Mouse (Mus musculus): Measurements from ENCODE around the gene Ybx3. TPM values are rescaled to one million over a fixed set of nuclear protein-coding genes. Genes with fewer than 3 reads are reported as not detected.

Gene Ybx3
- total RNA-seq (2021), result 10 to 100 TPM; 41.8 to 44.5 TPM
- long read RNA-seq, transcript Ybx3-201 (10 exons, 1,853 nt), result minor isoform, 12 of 46 reads
- long read RNA-seq, transcript Ybx3-202 (9 exons, 1,684 nt), result major isoform, 27 of 46 reads
- long read RNA-seq, partial matches to known transcripts, result 0 of 46 reads
- long read RNA-seq, other reads (novel, unspliced or antisense), result 7 of 46 reads

DNA sequence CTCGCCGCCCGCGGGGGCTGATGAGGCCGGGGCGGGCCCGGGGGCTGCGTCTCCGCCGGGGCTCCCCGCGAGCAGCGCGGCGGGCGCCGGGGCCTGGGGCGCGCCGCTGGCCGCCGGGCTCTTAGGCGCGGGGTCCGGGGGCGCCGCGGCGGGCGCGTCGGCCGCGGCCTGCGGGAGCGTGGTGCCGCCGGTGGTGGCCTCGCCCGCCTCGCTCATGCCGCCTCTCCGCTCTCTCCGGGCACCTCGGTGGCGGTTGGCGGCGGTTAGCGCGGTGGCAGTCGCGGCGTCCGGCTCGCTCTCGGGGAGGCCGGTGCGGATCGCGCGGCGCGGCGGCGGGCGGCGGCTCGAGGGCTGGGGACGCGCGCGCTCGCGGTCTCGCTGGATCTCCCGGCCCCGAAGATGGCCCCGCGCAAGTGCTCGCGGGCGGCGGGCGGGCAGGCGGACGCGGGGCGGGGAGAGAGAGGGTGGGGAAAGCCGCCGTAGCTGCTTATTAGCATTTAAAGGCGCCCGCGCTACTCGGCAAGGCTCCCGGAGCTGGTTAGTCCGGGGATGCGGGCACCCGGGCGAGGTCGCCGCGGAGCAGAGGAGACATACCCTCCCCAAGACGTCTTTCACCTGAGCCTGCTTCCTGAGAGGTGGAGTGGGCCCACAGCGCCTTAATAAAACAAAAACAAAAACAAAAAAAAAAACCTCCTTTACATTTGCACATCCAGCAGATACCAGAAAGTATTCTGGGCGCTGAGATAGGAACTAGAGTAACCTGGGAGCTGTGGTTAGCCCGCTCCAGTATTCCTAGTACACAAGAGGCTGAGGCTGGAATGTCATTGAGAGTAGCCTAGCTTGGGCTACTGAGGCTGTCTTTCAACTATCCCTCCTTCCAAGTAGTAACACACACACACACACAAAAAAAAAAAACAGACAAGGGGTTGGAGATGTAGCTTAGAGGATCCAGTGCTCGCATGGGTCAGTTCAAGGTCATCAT lies at the start of gene Ybx3:
TSS of gene Ybx3 (minus strand) at position 437 of the 982 bp plus-strand sequence.
- peak; percentile 87 to 91 for DNase-seq (ENCODE audit: low spot score in 2 of 2)

DNA sequence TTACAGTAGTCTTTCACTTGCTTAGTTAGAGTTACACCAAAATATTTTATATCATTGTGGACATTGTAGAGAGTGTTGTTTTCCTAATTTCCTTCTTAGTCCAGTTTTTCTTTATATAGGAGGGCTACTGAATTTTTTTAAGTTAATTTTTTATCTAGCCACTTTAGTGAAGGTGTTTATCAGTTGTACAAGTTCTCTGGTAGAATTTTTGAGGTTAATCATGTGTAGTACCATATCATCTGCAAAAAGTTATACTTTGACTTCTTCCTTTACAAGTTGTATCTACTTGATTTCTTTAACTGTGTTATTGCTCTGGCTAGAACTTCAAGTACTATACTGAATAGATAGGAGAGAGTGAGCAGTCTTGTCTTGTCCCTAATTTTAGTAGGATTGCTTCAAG lies 48.4 kb upstream of the Ybx3 start:
- DNase-seq (ENCODE audit: low spot score in 2 of 2), result no peak

DNA sequence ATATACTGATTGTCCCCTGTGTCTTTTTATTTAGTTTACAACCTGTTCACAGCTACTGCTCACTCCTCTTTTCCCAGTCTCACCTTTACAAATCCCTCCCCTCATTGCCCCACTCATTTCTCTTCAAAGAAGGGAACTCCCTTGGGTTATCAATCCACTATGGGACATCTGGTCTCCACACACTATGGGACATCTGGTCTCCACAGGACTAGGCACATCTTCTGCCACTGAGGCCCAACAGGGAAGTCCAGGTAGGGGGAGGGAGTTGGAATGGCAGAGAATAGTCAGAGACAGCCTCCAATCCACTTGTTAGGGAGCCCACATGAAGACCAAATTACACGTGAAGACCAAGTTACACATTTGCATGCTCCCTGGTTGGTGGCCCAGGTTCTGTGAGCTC lies 45.8 kb upstream of the Ybx3 start:
- DNase-seq (ENCODE audit: low spot score in 2 of 2), result no peak

DNA sequence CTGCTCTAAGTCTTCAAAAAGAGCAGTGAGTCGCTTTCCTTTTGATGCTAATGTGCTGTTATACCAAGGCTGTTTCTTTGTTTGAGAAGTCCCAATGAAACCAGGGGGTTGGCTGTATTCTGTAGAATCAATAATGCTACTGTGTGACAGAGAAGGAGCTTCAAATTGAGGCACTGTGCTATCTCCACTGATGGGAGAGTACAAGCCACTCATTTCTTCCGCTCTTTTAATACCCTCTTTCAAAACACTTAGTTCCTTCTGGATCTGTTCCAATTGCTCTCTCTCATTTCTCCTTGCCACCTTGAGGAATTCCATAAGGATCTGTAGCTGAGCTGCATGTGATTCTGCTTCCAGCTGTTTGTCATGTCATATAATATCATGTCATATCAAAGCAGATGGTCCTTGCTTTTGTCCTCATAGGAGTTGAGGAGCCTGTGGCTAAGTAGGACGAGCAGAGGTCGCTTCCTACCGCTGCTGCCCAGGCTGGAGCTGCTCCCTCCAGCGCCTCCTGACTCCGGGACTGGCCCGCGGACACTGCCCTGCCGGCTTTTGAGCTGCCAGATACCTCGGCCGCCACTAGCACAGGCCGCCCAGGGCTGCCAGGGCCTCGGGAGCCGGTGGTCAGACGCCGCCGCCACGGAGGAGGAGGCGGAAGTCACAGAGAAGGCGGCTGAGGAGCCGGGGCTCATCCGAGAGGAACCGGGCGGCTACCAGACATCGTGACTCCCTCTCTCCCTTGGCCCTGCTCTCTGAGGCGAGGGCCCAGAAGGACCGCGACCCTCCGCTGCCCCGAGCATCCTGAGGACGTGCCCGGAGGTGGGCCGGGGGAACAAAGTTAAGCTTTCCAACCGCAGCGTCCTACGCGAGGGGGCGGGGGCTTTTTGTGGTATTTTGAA lies 45.1 kb upstream of the Ybx3 start:
- no peak for DNase-seq (ENCODE audit: low spot score in 2 of 2)

DNA sequence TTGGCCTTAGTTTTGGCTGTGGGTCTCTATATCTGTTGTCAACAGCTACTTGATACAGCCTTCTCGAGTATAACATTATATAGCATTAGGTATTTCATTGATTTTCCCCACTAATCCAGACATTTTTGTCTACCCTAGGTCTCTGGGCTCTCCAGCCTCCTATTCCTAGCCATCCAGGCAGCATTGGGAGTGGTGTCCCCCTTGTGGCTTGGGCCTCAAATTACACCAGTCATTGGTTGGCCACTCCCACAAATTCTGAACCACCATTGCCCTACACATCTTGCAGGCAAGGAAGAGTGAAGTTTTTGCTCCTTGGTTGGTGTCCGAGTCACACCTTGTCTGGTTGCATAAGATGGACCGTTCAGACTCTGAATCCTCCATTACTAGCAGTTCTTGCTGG lies 33.3 kb upstream of the Ybx3 start:
- no peak for DNase-seq (ENCODE audit: low spot score in 2 of 2)

DNA sequence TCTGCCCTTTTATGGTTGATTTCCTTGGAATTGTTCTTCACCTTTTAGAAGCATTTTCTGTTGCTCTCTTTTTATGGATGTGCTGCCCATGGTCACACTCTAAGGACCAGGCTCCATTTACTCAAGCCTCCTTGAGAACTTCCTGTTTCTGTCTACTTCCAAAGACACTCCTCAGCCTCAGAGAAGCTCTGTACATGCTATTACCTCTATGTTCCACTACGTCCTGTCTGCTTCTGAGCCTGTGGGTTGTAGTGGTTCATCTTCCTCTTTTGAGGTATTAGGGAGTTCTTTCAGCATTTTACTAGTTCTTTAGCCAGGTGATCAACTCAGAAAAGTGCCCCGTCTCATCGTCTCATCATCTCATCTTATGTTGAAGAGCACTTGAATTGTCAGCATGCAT lies 31.3 kb upstream of the Ybx3 start:
- DNase-seq (ENCODE audit: low spot score in 2 of 2), result no peak

DNA sequence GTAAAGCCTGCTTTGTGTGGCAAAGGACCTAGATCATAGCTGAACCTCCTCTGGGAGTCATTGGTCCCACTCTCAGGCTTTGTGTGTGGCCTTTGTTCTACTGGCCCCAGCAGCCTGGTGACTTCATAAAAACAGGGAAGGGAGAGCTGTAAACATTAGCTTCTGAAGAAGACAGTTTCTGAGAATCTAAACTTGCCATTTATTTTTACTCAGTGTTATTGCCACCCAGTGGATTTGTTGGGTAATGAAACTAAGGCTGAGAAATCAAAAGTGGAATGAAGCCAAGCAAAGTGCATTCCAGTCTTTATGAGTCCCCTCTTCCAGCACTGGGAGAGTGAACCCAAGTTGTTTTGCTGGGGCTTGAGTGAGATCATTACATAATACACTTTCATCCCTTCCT lies 30.5 kb upstream of the Ybx3 start:
- peak in 1 of 2 experiments; percentile 63 for DNase-seq (ENCODE audit: low spot score in 2 of 2)

DNA sequence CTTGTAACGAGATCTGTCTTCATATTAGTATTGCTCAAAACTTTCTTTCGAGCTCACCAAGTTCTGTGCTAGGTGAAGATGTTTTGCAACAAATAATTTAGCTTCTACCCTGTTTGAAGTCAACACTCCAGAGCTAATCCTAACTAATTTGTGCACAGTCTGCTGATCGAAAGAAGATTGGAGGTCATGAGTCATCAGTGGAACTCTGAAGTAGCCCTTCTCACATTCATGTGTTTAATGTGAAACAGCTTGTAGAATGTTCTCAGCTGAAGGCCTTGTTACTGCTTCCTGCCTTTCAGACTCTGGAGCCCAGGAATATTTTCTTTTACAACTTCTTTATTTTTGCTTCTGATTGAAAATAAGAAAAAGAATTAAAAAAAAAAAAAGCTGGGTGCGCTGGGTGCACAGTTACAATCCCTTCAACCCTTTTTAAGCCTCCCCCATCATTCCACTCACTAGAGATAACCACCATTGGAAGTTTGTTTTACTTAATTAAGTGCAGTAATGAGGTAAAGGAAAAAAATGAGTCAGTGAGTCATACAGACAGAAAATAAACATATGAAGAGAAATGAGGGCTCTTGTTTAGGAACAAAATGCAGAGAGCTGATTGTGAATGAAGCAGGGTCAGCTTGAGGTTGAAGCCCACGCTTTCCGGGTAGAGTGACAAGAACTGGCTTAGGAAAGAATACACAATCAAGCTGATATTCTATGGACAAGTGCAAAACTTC lies 23.0 kb upstream of the Ybx3 start:
- DNase-seq (ENCODE audit: low spot score in 2 of 2), result no peak

DNA sequence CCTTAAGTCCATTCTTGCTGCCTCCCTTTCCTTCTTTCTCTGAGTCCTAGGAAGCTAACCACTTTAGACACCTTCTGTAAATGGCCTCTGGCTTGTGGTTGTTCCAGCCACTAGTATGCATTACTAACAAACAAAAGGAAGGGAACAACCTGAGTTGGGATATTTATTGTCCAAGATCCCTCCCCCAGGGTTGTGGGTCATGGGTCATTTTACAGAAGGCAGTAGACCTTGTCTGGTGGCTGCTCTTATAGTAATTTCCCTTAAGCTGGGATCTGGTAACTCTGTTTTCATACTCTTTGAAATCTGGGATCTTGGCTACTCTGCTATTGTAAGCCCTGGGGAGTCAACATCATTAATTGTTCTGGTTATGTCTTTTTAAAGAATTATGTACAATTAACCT lies 18.7 kb upstream of the Ybx3 start:
- no peak for DNase-seq (ENCODE audit: low spot score in 2 of 2)

DNA sequence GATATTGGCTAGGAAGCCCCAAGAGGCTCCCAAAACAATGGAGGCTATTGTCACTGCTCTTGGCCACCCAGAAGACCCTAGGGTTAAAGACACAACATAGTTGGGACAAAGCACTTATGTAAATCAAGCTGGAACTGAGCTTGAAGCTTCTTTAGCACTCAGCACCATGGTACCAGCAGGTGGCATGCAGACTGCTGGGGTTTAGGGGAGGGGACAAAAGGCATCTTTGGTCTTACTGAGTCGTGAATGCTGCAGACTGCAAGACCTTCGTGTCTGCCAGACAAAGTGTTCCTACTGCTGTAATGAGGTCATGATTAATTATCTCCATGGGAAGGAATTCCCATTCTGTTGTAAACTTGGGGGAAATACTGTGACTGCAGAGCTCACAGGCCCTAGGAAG lies 17.6 kb upstream of the Ybx3 start:
- no peak for DNase-seq (ENCODE audit: low spot score in 2 of 2)

DNA sequence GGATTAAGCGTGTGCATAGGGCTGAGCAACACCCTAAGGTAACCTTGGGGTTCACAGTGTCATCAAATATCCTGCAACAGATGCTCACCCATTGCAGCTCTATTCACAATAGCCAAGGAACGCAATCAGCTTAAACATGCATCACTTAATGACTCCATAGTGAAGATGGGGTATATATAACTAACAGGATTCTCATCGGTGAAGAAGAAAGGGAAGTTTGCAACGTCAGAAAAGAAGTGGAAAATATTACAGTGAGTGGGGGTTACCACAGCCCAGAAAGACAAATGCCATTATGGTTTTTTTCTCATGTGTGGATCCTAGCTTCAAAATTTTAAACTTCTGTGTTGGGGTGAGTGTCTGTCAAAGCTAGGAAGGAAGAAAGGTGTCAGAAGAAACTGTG lies 16.9 kb upstream of the Ybx3 start:
- no peak for DNase-seq (ENCODE audit: low spot score in 2 of 2)

DNA sequence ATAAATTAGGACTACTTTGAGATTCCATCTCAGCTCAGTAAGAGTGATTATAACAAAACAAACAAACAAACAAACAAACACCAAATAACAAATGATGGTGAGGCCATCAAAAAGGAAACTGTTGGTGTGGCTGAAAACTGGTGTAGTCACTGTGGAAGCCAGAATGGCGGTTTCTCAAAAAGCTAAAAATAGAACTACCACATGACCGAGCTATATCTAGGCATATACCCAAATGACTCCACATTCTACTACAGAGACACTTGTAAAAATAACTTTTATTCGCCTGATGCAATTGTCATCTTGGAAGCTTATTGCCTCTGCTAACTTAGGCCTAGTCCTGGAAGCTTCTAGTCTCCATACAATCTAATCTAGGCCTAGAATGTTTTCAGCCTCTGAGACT lies 16.0 kb upstream of the Ybx3 start:
- no peak for DNase-seq (ENCODE audit: low spot score in 2 of 2)

DNA sequence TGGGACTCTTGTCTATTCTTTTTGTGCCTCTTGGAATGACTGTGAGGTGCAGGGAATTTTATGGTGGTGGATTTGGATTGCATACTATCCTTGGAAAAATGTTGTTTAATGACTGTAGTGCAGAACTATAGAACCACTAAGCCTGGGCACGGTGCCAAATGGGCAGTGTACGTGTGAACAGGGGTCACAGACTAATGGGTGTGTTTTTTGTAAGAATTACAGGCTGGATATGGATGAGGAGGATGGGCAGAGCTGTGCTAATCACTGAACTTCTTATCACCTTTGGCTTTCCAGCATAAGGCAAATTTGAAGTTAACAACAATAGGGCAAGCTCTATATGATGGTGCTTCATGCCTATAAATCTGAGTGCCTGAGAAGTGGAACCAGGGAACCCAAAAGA lies 14.8 kb upstream of the Ybx3 start:
- no peak for DNase-seq (ENCODE audit: low spot score in 2 of 2)

DNA sequence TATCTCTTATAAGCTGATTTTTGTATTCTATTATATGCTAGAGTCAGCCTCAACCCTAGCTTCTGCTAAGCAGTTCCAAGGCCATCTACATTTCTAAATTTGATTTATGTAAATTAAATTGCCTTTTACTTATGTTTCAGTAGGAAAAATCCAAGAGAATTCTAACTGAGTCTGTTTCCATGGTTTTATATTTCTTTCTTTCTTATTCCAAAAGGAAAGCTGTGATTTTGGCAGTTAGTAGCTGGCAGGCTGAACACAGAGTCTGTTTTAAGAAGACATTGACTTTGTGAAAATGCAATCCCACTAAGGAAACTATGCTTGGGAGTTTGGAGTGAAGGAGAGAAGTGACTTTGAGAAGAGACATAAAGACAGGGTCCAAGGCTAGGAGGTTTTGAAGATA lies 14.3 kb upstream of the Ybx3 start:
- DNase-seq (ENCODE audit: low spot score in 2 of 2), result no peak

DNA sequence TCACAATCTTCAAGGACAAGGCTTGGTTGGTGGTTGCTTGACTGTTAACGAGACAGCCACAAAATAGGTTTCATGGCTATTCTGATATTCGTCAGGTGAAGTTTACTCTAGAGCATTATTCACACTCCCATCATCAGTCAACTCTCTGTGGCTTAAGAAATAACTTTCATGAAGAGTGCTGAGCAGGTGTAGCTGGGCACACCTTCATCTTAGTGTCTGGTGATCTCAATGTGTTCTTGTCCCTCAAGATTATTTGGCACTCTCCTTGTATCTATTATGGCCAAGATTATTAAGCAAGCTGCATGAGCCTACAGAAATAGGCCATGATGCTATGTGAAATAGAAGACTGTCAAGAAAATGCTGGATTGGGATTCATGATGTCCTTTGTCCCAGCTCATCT lies 13.0 kb upstream of the Ybx3 start:
- no peak for DNase-seq (ENCODE audit: low spot score in 2 of 2)

DNA sequence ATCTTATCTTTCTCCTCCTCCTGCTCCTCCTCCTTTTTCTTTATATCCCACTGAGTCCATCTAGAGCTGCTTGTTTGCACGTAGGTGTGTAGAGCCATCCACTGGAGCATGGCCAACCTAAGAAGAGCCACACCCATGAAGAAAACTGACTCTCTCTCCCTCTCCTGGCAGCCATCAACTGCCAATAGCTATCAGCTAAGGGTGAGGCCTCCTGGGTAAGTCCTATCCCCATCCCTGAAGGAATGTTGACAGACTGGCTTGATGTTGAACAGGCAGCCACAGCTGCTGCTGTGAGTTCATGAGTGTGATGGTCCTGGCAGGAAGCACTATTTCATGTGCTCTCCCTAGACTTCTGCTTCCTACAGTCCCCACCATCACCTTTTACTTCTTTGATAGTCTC lies 8.4 kb upstream of the Ybx3 start:
- DNase-seq (ENCODE audit: low spot score in 2 of 2), result no peak

DNA sequence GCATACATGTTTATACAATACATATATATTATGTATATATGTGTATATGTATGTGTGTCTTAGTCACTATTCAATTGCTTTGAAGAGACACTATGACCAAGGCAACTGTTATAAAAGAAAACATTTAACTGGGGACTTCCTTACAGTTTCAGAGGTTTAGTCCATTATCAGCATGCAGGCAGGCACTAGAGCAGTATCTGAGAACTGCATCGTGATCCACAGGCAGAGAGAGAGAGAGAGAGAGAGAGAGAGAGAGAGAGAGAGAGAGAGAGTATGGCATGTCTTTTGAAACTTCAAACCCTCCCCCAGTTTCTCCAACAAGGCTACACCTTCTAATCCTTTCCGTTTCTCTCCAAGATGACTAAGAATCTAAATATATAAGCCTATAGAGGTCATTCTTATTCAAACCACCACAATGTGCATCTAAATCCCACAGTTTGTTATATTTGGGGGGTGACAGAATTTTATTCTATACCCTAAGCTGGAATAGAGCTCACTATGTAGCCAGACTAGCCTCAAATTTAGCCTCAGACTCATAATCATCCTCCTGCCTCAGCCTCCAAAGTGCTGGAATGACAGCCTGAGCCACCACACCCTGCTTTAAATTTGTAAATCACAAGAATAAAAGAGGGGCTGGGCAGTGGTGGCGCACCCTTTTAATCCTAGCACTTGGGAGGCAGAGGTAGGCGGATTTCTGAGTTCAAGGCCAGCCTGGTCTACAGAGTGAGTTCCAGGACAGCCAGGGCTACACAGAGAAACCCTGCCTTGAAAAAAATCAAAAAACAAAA lies 5.8 kb upstream of the Ybx3 start:
- DNase-seq (ENCODE audit: low spot score in 2 of 2), result no peak

DNA sequence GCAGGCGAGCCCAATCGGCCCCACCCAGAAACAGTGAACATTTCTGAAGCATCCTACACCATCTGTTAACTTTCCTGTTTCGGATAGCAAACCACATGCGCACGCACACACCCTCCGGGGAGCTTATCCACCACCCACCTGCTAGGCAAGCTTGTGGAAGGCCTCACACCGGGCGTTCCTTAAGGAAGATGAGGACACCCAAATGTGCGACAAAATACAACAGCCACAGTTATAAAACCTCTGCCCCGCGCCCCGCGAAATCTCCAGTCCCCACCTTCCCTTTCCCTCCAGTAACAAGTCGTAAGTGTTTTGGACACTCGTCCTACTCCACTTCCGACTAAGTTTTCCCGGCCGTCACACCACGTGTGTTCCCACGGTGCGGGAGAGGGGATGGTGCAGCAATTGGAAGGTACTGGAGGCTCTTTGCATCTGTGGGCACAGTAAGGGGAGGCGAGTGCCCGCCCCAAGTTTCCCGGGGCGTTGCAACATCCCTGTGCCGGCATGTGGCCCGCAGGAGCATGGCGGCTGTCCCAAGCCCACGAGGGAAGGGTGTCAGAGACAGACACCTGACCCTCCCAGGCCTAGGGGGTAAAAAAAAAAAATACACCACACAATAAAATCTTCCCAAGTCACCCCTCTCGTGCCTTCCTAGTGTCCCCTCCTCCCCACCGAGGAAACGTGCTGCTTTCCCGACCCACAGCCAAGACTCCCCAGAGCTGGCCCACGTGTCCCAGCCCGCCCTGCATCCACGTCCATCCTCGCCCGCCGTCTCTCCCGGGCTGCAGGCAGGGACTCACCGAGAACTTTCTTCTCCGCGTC lies 846 bp downstream of the Ybx3 start:
- DNase-seq (ENCODE audit: low spot score in 2 of 2), result peak; percentile 65 to 81

DNA sequence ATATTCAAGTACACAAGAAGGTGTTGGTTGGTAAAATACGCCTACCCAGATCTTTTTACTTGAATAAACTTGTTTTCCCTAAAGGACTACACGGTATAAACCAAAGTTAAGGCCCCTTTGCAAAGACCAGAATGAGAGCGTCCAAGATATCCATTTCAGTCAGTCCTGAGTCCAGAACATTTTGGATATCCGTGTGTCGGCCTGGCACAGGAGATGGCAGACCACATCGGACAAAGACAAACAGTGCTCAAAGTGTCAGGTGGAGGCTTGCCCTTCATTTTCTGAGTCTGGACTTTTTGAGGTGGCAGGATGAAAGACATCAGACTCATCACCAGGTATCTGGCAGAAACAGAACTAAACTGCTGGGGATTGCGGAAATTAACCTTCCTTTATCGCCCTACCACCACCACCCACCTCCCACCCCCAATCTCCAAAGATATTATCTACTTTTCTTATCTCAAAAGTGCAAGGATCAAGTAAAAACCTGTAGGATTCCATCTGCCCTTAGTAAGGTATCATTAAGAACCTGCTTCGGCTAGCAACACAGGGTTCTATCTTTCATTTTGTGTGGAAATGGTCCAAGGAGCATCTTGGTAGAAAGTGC lies 1.8 kb downstream of the Ybx3 start:
- no peak for DNase-seq (ENCODE audit: low spot score in 2 of 2)

Measured in layer of hippocampus, adult 18-20 months (tissue).